Mouse (Mus musculus) liver (tissue): ENCODE results near the gene 9130023H24Rik.
A peak's percentile ranks its signal among the peaks of the same experiment; 100 is the strongest.

Source experiments
- DNase-seq: peaks from one replicate; pipeline ENCODE4 v3.0.0-alpha.2; 2020; ENCODE audit warnings: mixed read lengths

Gene 9130023H24Rik

GRCm38 (mm10) chr7:128246496-128247391 lies 8.9 kb upstream of the 9130023H24Rik start, which contains the start of gene Tgfb1i1:
Gene Tgfb1i1 (plus strand): TSS chr7:128246812.
- DNase-seq: peak; percentile 69

GRCm38 (mm10) chr7:128245547-128245946 lies 7.7 kb upstream of the 9130023H24Rik start:
- DNase-seq: no peak

- DNase-seq: no peak
Observed at GRCm38 (mm10) chr7:128244410-128245025, 6.7 kb upstream of the 9130023H24Rik start.

GRCm38 (mm10) chr7:128243921-128244320 lies 6.1 kb upstream of the 9130023H24Rik start:
- DNase-seq: no peak

GRCm38 (mm10) chr7:128242331-128242730 lies 4.5 kb upstream of the 9130023H24Rik start:
- no peak for DNase-seq

- DNase-seq: no peak
Observed at GRCm38 (mm10) chr7:128240131-128240784, 2.4 kb upstream of the 9130023H24Rik start.

- peak; percentile 65 for DNase-seq
Observed at GRCm38 (mm10) chr7:128238991-128239390, 1.2 kb upstream of the 9130023H24Rik start.

- DNase-seq: no peak
Observed at GRCm38 (mm10) chr7:128237593-128237926, 271 bp downstream of the 9130023H24Rik start.

- peak; percentile 86 for DNase-seq
Observed at GRCm38 (mm10) chr7:128236856-128237592, 807 bp downstream of the 9130023H24Rik start, which contains the start of gene Armc5. Gene Armc5 (plus strand): TSS chr7:128237342.

- no peak for DNase-seq
Observed at GRCm38 (mm10) chr7:128236426-128236825, 1.4 kb downstream of the 9130023H24Rik start.

GRCm38 (mm10) chr7:128235481-128235880 lies 2.4 kb downstream of the 9130023H24Rik start:
- DNase-seq: no peak

GRCm38 (mm10) chr7:128234796-128235195 lies 3.0 kb downstream of the 9130023H24Rik start:
- no peak for DNase-seq

- peak; percentile 22 for DNase-seq
Observed at GRCm38 (mm10) chr7:128231741-128232140, 6.1 kb downstream of the 9130023H24Rik start.

GRCm38 (mm10) chr7:128220936-128221335 lies 16.9 kb downstream of the 9130023H24Rik start:
- no peak for DNase-seq

- no peak for DNase-seq
Observed at GRCm38 (mm10) chr7:128219952-128220351, 17.9 kb downstream of the 9130023H24Rik start.

- DNase-seq: no peak
Observed at GRCm38 (mm10) chr7:128209826-128210225, 28.0 kb downstream of the 9130023H24Rik start.

GRCm38 (mm10) chr7:128208187-128208586 lies 29.6 kb downstream of the 9130023H24Rik start:
- DNase-seq: peak; percentile 51

- DNase-seq: no peak
Observed at GRCm38 (mm10) chr7:128206152-128206551, 31.7 kb downstream of the 9130023H24Rik start, which contains the start of gene Cox6a2. Gene Cox6a2 (minus strand): TSS chr7:128206387.

- no peak for DNase-seq
Observed at GRCm38 (mm10) chr7:128205695-128206094, 32.1 kb downstream of the 9130023H24Rik start.

GRCm38 (mm10) chr7:128204179-128204578 lies 33.7 kb downstream of the 9130023H24Rik start:
- no peak for DNase-seq

GRCm38 (mm10) chr7:128203071-128203470 lies 34.8 kb downstream of the 9130023H24Rik start:
- no peak for DNase-seq

- no peak for DNase-seq
Observed at GRCm38 (mm10) chr7:128201607-128202006, 36.2 kb downstream of the 9130023H24Rik start.
